Mouse (Mus musculus) neural tube, embryonic 14.5 days (tissue): ENCODE results near the gene Ccdc124. TPM values are rescaled to one million over a fixed set of nuclear protein-coding genes. Genes with fewer than 3 reads are reported as not detected.

Experiments used
- microRNA-seq: library from miRNA; unstranded; fragments of <30 nt; microRNA quantifications from one replicate; pipeline ENCODE4, GENCODE M21; 2016
- polyA plus RNA-seq: library from polyadenylated mRNA; unstranded; fragments of >200 nt; fragmentation: Nextera tagmentation; extraction: Ambion mirVana; gene quantifications from 2 replicates; pipeline ENCODE4 v1.2.1, GENCODE M21; 2014

Ccdc124 gene
- polyA plus RNA-seq, 1 experiment from 2014 or later, result 159 TPM

Small RNA genes lying within 50 kb of the gene (microRNA-seq; reads per million reads assigned to microRNA genes)
- 0.85 reads per million for gene Mir7067

Other genes starting within 250 kb of the Ccdc124 start
- 0.54 TPM in 1 of 2 replicates, not detected in the other for gene Gdf15, start 241.5 kb downstream of the Ccdc124 start, polyA plus RNA-seq
- gene Pgpep1, start 213.5 kb downstream of the Ccdc124 start, polyA plus RNA-seq, result 74.5 and 85.2 TPM in 2 replicates
- 193 and 194 TPM in 2 replicates for gene Lsm4, start 200.7 kb downstream of the Ccdc124 start, polyA plus RNA-seq
- gene Jund, start 175.0 kb downstream of the Ccdc124 start, polyA plus RNA-seq, result 115 and 119 TPM in 2 replicates
- 0.13 TPM in 1 of 2 replicates, not detected in the other for gene Iqcn, start 170.5 kb downstream of the Ccdc124 start, polyA plus RNA-seq
- not detected in 2 replicates for gene Gm3336, start 155.4 kb downstream of the Ccdc124 start, polyA plus RNA-seq
- 0.10 and 0.27 TPM in 2 replicates for gene Pde4c, start 150.2 kb downstream of the Ccdc124 start, polyA plus RNA-seq
- gene Rab3a, start 119.3 kb downstream of the Ccdc124 start, polyA plus RNA-seq, result 570 and 690 TPM in 2 replicates
- gene Mpv17l2, start 113.0 kb downstream of the Ccdc124 start, polyA plus RNA-seq, result 36.5 and 41.2 TPM in 2 replicates
- 72.2 and 75.6 TPM in 2 replicates for gene Pik3r2, start 97.2 kb downstream of the Ccdc124 start, polyA plus RNA-seq
- gene Mast3, start 68.9 kb downstream of the Ccdc124 start, polyA plus RNA-seq, result 20.2 and 23.4 TPM in 2 replicates
- not detected in 2 replicates for gene Il12rb1, start 65.5 kb downstream of the Ccdc124 start, polyA plus RNA-seq
- 8.9 and 9.3 TPM in 2 replicates for gene Arrdc2, start 34.2 kb downstream of the Ccdc124 start, polyA plus RNA-seq
- 12.6 and 13.0 TPM in 2 replicates for gene Kcnn1, start 10.7 kb downstream of the Ccdc124 start, polyA plus RNA-seq
- gene Slc5a5, start 18.8 kb upstream of the Ccdc124 start, polyA plus RNA-seq, result 1.7 and 2.6 TPM in 2 replicates
- 2,427 and 2,505 TPM in 2 replicates for gene Rpl18a, start 23.5 kb upstream of the Ccdc124 start, polyA plus RNA-seq
- gene Map1s, start 32.0 kb upstream of the Ccdc124 start, polyA plus RNA-seq, result 50.1 and 54.8 TPM in 2 replicates